Mouse (Mus musculus) T-helper 2 cell (primary cell): Measurements from ENCODE around the gene Vnn1.

Source experiments
- in situ Hi-C: fragments of 300-600 bp; cut with MboI, MseI; formaldehyde crosslinking; loops from one replicate; pipeline ENCODE4 v1.15.1; 2025; ENCODE audit warnings: high pct_unique_total_duplicates

The Vnn1 gene

GRCm38 (mm10) chr10:23894601-23895349 lies at the start of gene Vnn1:
TSS of gene Vnn1 (plus strand) at chr10:23894688.
- in situ Hi-C loops, result no loop called here

DNA sequence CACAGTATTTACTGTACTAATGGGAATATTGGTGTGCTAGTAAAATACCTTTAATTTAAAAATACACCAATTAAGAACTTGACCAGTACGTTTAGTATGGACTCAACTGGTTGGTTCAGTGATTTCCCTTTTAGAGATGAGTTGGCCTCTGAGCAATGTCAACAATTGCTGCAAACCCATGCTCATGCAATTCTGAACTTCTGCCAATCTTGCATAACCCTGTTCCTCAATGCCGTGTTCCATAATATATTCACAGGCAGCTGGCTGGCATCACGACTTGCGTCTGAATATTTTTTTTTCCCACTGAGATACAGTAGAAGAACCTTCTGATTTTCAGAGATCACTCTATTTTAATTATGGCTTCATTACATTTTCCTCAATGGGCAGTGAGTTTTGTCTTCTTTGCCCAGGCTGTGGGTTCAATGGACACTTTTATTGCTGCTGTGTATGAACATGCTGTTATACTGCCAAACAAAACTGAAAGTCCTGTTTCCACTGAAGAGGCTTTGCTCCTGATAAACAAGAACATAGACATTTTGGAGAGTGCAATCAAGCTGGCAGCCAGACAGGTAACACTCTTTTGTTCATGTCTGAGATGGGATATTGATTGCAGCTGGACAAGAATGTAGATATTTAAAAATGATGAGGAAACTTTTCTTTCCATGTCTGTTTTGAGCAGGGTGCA lies 43.1 kb upstream of the Vnn1 start, which contains the start of gene Vnn3:
Vnn3 (plus strand) TSS at position 235 of the 685 bp plus-strand sequence.
- in situ Hi-C loops, result no loop called here

GRCm38 (mm10) chr10:23852096-23852495 lies 42.4 kb upstream of the Vnn1 start:
- in situ Hi-C loops, result no loop called here

DNA sequence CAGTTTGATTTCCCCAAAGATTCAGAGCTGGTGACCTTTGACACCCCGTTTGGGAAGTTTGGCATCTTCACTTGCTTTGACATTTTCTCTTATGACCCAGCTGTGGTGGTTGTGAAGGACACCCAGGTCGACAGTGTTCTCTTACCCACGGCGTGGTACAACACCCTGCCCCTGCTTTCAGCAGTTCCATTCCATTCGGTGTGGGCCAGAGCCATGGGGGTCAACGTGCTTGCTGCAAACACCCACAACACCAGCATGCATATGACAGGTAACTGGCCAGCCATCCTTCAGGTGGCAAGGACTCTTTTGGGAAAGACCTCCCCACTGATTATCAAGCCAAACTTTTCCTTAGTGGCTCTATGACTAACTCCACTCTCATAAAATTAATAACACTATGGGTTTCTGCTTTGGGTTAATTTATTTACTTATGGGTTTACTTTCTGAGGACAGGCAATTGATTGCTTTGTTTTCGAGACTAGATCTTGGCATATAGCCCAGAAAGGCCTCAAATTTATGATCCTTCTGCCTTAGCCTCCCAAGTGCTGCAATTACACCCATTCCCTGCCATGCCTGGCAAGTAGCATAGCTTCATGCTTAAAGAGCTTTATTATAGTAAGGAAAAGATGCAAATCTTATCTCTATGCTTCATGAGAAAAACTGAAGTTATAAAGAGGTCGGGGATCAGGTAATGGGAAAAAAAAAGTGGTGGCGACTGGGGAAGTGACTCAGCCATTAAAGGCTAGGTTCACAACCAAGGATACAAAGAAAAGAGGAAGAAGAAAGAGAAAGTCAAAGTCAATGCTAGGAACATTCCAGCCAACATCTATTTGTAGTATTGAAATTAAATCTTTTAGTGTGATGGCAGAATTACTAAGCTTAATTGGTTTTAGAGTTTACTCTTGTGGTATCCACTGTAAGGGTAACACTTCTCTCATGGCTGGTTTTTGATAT lies 29.9 kb upstream of the Vnn1 start:
- in situ Hi-C loops, result no loop called here

- in situ Hi-C loops, result no loop called here
These were observed 13.8 kb upstream of the Vnn1 start for GRCm38 (mm10) chr10:23880695-23881094.

DNA sequence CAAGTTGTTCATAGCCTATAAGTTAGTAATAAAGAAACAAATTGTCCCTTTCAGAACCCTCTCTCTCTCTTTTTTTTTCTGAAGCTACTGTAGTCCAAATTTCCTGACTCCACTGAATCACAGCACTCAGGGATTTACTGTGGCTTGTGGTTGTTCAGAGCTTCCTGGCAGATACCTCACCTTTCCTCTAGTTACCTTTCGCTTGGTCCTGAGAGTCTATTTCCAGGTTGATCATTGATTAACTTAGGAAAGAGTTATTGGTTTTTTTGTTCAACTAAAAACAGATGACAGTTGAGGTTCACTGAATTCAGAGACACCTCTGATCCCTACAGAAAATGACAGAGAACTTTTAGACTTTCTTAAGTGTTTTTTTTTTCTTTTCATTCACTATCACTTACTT lies 9.6 kb upstream of the Vnn1 start:
- in situ Hi-C loops, result no loop called here

GRCm38 (mm10) chr10:23886060-23886459 lies 8.4 kb upstream of the Vnn1 start:
- in situ Hi-C loops, result no loop called here

DNA sequence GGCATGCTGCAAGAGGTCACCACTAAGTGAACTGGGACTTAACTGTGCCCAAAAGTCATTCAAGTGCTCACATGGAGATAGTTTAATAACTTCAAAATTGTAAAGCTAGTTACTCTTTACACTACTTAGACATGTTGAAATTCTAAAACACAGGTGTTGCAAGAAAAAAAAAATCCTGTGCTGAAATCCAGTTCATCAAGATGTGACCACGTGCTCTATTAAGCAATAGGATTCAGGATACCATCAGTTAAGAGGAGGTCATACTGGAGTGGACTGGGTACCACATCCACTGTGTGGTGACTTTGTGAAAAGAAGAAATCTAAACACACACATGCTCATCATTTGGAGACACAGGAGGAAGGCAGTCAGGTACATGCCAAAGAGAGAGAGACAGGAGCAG lies 1.5 kb upstream of the Vnn1 start:
- in situ Hi-C loops, result no loop called here

DNA sequence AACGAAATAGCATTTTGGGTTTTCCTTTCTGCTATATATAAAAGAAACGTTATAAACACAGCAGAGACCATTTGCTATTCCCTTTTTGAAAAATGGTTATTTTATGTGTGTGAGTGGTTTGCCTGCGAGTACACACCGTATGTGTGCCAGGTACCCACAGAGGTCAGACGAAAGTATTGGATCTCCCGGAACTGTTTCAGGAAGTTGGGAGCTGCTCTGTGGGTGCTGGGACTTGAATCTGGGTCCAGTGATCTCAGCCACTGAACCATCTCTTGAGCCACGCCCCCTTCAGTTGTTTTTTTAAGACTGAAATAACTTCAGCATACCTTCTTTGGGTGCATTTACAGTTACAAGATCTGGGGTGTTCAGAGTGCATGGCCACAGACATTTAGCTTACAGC lies 888 bp downstream of the Vnn1 start:
- in situ Hi-C loops, result no loop called here

GRCm38 (mm10) chr10:23901119-23901518 lies 6.6 kb downstream of the Vnn1 start:
- in situ Hi-C loops, result no loop called here

GRCm38 (mm10) chr10:23905661-23906060 lies 11.2 kb downstream of the Vnn1 start:
- in situ Hi-C loops, result no loop called here

DNA sequence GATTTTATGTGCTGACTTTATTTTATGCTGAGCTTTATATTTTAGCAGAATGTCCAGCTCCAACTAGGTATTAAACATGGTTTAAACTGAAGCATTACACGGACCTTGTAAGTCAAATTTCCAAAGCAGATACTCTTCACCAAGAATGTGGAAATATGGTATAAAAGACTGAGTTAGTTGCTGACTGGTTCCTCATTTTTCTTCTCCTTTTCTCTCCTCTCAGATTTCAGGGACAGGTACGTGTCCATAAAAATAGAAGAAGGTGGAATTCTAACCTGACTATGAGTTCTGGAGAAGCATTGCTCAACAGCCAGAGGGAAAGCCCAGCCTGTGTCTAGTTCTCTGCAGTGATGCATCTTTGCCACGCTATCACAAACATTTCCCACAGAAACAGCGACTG lies 25.6 kb downstream of the Vnn1 start, which contains the start of gene Taar1:
Taar1 (plus strand) TSS at position 301 of the 400 bp plus-strand sequence.
- in situ Hi-C loops, result no loop called here

DNA sequence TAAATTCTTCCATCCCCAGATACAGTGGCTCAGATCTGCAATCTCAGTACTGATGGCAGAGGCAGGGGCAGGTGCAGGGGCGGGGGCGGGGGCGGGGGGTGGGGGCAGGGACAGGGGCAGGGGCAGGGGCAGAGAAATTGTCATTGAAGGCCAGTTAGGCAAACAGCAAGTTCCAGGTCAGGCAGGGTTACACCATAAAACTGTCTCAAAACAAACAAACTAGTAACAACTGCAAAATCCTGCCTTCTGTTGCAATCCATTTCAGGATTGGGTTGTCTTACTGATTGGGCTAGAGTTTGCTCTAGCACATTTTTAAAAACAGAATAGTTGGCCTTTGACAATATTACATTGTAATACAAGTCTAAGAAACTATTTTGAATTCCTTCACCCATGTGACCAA lies 28.0 kb downstream of the Vnn1 start:
- in situ Hi-C loops, result no loop called here

DNA sequence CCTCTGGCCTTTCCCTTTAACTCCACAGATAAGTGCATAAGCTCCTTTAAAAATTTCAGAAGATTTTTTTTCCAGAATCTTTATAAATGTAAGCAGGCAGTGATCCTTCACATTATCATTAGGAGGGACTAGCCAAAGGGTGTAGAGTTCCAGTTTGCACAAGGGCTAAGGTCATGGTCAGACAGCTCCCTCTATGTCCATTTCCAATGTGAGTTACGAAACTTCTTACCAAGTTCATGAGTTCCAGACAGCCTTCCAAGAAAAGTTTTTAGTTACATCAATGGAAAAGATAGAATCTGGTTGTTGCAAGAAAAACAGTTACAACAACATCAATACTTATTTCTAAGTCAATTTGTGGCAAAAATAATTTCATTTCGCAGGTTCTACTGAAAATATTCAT lies 29.5 kb downstream of the Vnn1 start:
- in situ Hi-C loops, result no loop called here

DNA sequence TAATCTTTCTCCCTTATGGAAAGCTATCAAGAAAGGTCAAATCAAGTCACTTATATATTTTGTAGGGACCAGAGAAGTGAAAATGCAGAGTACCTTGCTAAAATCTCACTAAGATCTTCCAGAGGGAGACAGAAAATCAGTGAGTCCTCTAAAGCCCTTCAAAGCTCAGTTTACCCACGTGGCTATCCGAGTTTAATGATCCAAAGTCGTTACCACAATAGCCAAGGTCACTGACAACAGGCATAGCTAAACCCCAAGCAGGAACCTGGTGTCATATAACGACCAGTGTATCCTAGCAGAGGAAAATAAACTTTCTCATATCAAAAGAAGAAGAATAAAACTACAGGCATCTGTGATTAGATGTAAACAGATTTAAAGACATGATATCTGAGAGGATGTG lies 43.1 kb downstream of the Vnn1 start:
- in situ Hi-C loops, result no loop called here

- in situ Hi-C loops, result no loop called here
These were observed 43.8 kb downstream of the Vnn1 start, which contains the start of gene Taar2 for GRCm38 (mm10) chr10:23938312-23938711. TSS of gene Taar2 (plus strand) at chr10:23938572.

GRCm38 (mm10) chr10:23942465-23942864 lies 48.0 kb downstream of the Vnn1 start:
- in situ Hi-C loops, result no loop called here

- in situ Hi-C loops, result no loop called here
These were observed 53.5 kb downstream of the Vnn1 start for GRCm38 (mm10) chr10:23948026-23948425.

GRCm38 (mm10) chr10:23949508-23950005 lies 55.1 kb downstream of the Vnn1 start, which contains the start of gene Taar3:
TSS of gene Taar3 (plus strand) at chr10:23949558.
- in situ Hi-C loops, result no loop called here

DNA sequence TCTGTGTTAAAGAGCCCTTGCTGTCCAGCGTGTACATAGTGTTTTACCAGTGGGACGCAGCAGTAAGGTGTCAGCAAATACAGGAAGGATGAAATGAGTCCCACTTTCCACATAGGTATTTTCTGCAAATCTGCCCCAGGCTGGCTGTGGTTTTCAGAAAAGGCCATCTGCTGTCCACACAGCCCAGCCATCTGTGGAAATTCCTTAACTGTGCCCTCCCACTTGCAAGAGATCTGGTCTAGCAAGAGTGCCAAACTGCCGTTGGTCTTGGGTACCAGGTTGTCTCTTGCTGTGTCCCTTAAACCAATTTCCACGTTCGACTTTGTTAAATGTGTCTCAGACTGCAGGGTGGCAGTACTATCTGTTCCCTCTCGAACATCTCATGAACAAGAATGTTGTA lies 57.2 kb downstream of the Vnn1 start:
- in situ Hi-C loops, result no loop called here
